Mouse (Mus musculus): Measurements from ENCODE around the gene Gm21976.

Gene Gm21976

GRCm38 (mm10) chr13:98279686-98280085 lies at the start of gene Gm21976:
Gm21976 (plus strand) TSS chr13:98279887.
- in situ Hi-C loops (cut with MboI; ENCODE audit: unreplicated experiment in 2 of 2), result loop anchor here in 1 of 2 experiments (25.0 kb wide), 1 partner anchor 1742 kb away; the partner anchor contains the start of genes Col4a3bp and Polk

GRCm38 (mm10) chr13:98230511-98230910 lies 49.2 kb upstream of the Gm21976 start:
- in situ Hi-C loops (cut with MboI; ENCODE audit: unreplicated experiment in 2 of 2), result loop anchor here in 1 of 2 experiments (10.0 kb wide), 1 partner anchor 196 kb away; no protein-coding TSS in a partner anchor

- in situ Hi-C loops (cut with MboI; ENCODE audit: unreplicated experiment in 2 of 2), result loop anchor here (5.0 to 10.0 kb wide), 2 partner anchors 201 to 203 kb away; no protein-coding TSS in a partner anchor
These were observed 44.2 kb upstream of the Gm21976 start for GRCm38 (mm10) chr13:98235451-98235850.

- in situ Hi-C loops (cut with MboI; ENCODE audit: unreplicated experiment in 2 of 2), result loop anchor here (5.0 to 10.0 kb wide), 2 partner anchors 205 to 208 kb away; no protein-coding TSS in a partner anchor
These were observed 39.6 kb upstream of the Gm21976 start for GRCm38 (mm10) chr13:98239978-98240641.

GRCm38 (mm10) chr13:98241531-98242282 lies 38.0 kb upstream of the Gm21976 start:
- in situ Hi-C loops (cut with MboI; ENCODE audit: unreplicated experiment in 2 of 2), result no loop called here

- in situ Hi-C loops (cut with MboI; ENCODE audit: unreplicated experiment in 2 of 2), result no loop called here
These were observed 34.9 kb upstream of the Gm21976 start for GRCm38 (mm10) chr13:98244571-98245350.

- in situ Hi-C loops (cut with MboI; ENCODE audit: unreplicated experiment in 2 of 2), result no loop called here
These were observed 34.3 kb upstream of the Gm21976 start for GRCm38 (mm10) chr13:98245386-98245785.

- in situ Hi-C loops (cut with MboI; ENCODE audit: unreplicated experiment in 2 of 2), result no loop called here
These were observed 30.1 kb upstream of the Gm21976 start for GRCm38 (mm10) chr13:98249594-98249993.

GRCm38 (mm10) chr13:98254921-98255320 lies 24.8 kb upstream of the Gm21976 start:
- in situ Hi-C loops (cut with MboI; ENCODE audit: unreplicated experiment in 2 of 2), result loop anchor here (25.0 kb wide), 5 partner anchors 1018 to 1868 kb away; partner anchors contain the start of genes Hmgcr (in 2 of the 2), Poc5 (in 2 of the 2), Enc1 (in 1 of the 2) and Gfm2 (in 1 of the 2)

- in situ Hi-C loops (cut with MboI; ENCODE audit: unreplicated experiment in 2 of 2), result loop anchor here (10.0 to 25.0 kb wide), 7 partner anchors 52 to 1876 kb away; partner anchors contain the start of genes Hmgcr (in 2 of the 2), Poc5 (in 2 of the 2), Btf3 (in 1 of the 2) and Enc1 (in 1 of the 2)
These were observed 16.8 kb upstream of the Gm21976 start, which contains the start of the genes Utp15 and Ankra2 for GRCm38 (mm10) chr13:98262636-98263457. Utp15 (minus strand) TSS chr13:98263041. Ankra2 (plus strand) TSS chr13:98263074.

- in situ Hi-C loops (cut with MboI; ENCODE audit: unreplicated experiment in 2 of 2), result loop anchor here (10.0 to 25.0 kb wide), 7 partner anchors 51 to 1876 kb away; partner anchors contain the start of genes Hmgcr (in 2 of the 2), Poc5 (in 2 of the 2), Btf3 (in 1 of the 2) and Enc1 (in 1 of the 2)
These were observed 16.2 kb upstream of the Gm21976 start for GRCm38 (mm10) chr13:98263458-98263987.

GRCm38 (mm10) chr13:98264111-98264510 lies 15.6 kb upstream of the Gm21976 start:
- in situ Hi-C loops (cut with MboI; ENCODE audit: unreplicated experiment in 2 of 2), result loop anchor here (10.0 to 25.0 kb wide), 7 partner anchors 51 to 1877 kb away; partner anchors contain the start of genes Hmgcr (in 2 of the 2), Poc5 (in 2 of the 2), Btf3 (in 1 of the 2) and Enc1 (in 1 of the 2)

- in situ Hi-C loops (cut with MboI; ENCODE audit: unreplicated experiment in 2 of 2), result loop anchor here (25.0 kb wide), 5 partner anchors 1037 to 1887 kb away; partner anchors contain the start of genes Hmgcr (in 2 of the 2), Poc5 (in 2 of the 2), Enc1 (in 1 of the 2) and Gfm2 (in 1 of the 2)
These were observed 5.7 kb upstream of the Gm21976 start for GRCm38 (mm10) chr13:98274023-98274422.

GRCm38 (mm10) chr13:98275646-98276045 lies 4.0 kb upstream of the Gm21976 start:
- in situ Hi-C loops (cut with MboI; ENCODE audit: unreplicated experiment in 2 of 2), result loop anchor here in 1 of 2 experiments (25.0 kb wide), 1 partner anchor 1738 kb away; the partner anchor contains the start of genes Col4a3bp and Polk

- in situ Hi-C loops (cut with MboI; ENCODE audit: unreplicated experiment in 2 of 2), result loop anchor here in 1 of 2 experiments (25.0 kb wide), 1 partner anchor 1739 kb away; the partner anchor contains the start of genes Col4a3bp and Polk
These were observed 3.4 kb upstream of the Gm21976 start for GRCm38 (mm10) chr13:98276253-98276652.

GRCm38 (mm10) chr13:98277501-98277900 lies 2.2 kb upstream of the Gm21976 start:
- in situ Hi-C loops (cut with MboI; ENCODE audit: unreplicated experiment in 2 of 2), result loop anchor here in 1 of 2 experiments (25.0 kb wide), 1 partner anchor 1740 kb away; the partner anchor contains the start of genes Col4a3bp and Polk

- in situ Hi-C loops (cut with MboI; ENCODE audit: unreplicated experiment in 2 of 2), result loop anchor here in 1 of 2 experiments (25.0 kb wide), 1 partner anchor 1744 kb away; the partner anchor contains the start of genes Col4a3bp and Polk
These were observed 1.4 kb downstream of the Gm21976 start for GRCm38 (mm10) chr13:98280990-98281650.

All from v-Abl transformed pro-B cells (cell line).